Mouse (Mus musculus): ENCODE measurements at regions not wholly inside any gene's neighbourhood (a gene's known extent, or its start where the extent isn't known, plus 50 kb on each side); places are given as distances from the start of the nearest gene placed in this dataset.
A peak's percentile ranks its signal among the peaks of the same experiment; 100 is the strongest.

- H3K9me3 ChIP-seq (ENCODE audit: control insufficient read depth, low read length): no peaks in the 10 kb centered on the region
- H3K36me3 ChIP-seq (ENCODE audit: control insufficient read depth, insufficient read depth, low read length): no peaks in the 10 kb centered on the region
- H3K4me1 ChIP-seq (ENCODE audit: control insufficient read depth, insufficient read depth, low read length): no peaks in the 10 kb centered on the region
- H3K9ac ChIP-seq (ENCODE audit: low read depth, low read length): no peak overlapping the region
- H3K27me3 ChIP-seq (replicated peaks; ENCODE audit: control insufficient read depth, insufficient read depth, low read length): no peaks in the 10 kb centered on the region
- no peak overlapping the region for H3K27ac ChIP-seq (replicated peaks; ENCODE audit: low read depth, low read length)
- 39% methylated on average over 2 of the region's 2 CpGs for WGBS
- H3K4me3 ChIP-seq (ENCODE audit: low read depth, low read length): no peak overlapping the region
- ATAC-seq (ENCODE audit: low read depth): no peak
- H3K4me2 ChIP-seq (ENCODE audit: low read depth, low read length): no peak overlapping the region
- no peak for DNase-seq (ENCODE audit: low spot score)
Observed at GRCm38 (mm10) chr2:137953144-137953543, 303.2 kb upstream of the Btbd3 start.

- Histone ChIP-seq H3K4me3 (ENCODE audit: low read depth, low read length) (no peak overlapping the region), H3K27me3 (replicated peaks; ENCODE audit: control insufficient read depth, insufficient read depth, low read length) (no peaks in the 10 kb centered on the region), H3K4me1 (ENCODE audit: control insufficient read depth, insufficient read depth, low read length) (no peaks in the 10 kb centered on the region), H3K9ac (ENCODE audit: low read depth, low read length) (no peak overlapping the region), H3K36me3 (ENCODE audit: control insufficient read depth, insufficient read depth, low read length) (no peaks in the 10 kb centered on the region), H3K4me2 (ENCODE audit: low read depth, low read length) (no peak overlapping the region), H3K9me3 (ENCODE audit: control insufficient read depth, low read length) (no peaks in the 10 kb centered on the region), H3K27ac (replicated peaks; ENCODE audit: low read depth, low read length) (no peak overlapping the region)
- 83% methylated on average over 3 of the region's 3 CpGs for WGBS
- ATAC-seq (ENCODE audit: low read depth): no peak
- DNase-seq (ENCODE audit: low spot score): no peak
Observed at GRCm38 (mm10) chr2:137951942-137952341, 304.4 kb upstream of the Btbd3 start.

DNA sequence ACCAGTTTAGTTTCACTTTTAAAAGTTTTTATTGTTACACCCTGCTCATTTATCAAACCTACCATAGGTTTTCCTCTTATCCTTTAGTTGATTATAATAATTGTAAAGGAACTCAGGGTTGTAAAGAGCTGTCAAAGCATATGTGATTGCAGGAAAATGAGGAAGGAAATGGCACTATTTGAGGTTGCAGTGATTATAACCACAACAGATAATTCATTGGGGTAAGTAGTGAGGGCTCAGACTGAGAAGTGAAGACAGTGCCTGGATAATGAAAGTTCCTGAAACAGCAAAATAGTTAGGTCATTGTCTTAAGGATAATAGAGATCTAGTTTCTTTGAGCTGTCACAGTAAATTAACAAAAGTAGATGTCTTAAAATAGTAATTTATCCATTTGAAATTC is 305.4 kb upstream of the Btbd3 start:
- Histone ChIP-seq H3K4me1 (ENCODE audit: control insufficient read depth, insufficient read depth, low read length) (no peaks in the 10 kb centered on the region), H3K9ac (ENCODE audit: low read depth, low read length) (no peak overlapping the region), H3K4me3 (ENCODE audit: low read depth, low read length) (no peak overlapping the region), H3K27ac (replicated peaks; ENCODE audit: low read depth, low read length) (no peak overlapping the region), H3K27me3 (replicated peaks; ENCODE audit: control insufficient read depth, insufficient read depth, low read length) (no peaks in the 10 kb centered on the region), H3K9me3 (ENCODE audit: control insufficient read depth, low read length) (no peaks in the 10 kb centered on the region), H3K36me3 (ENCODE audit: control insufficient read depth, insufficient read depth, low read length) (no peaks in the 10 kb centered on the region), H3K4me2 (ENCODE audit: low read depth, low read length) (no peak overlapping the region)
- ATAC-seq (ENCODE audit: low read depth) (no peak), DNase-seq (ENCODE audit: low spot score) (no peak)

DNA sequence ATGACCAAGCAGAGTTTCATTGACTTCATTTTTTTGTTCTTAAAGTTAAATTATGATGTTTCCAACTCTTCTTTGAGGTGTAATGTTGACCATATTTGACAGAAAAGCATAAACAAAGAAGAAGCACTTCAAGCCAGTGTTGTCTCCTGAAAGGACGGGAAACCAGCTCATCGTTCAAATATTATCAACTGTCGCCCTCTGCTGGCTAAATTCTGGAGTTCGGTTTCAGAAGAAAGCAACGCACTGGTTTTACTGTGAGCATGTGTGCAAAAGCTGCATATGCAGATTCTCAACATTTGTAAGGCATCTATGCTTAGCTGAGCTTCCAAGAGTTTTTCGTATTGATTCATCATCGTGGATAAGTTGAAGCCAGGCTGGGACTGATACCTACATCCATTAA is 313.6 kb upstream of the Btbd3 start:
- Histone ChIP-seq H3K9me3 (ENCODE audit: control insufficient read depth, low read length) (no peaks in the 10 kb centered on the region), H3K4me2 (ENCODE audit: low read depth, low read length) (no peak overlapping the region), H3K27me3 (replicated peaks; ENCODE audit: control insufficient read depth, insufficient read depth, low read length) (no peaks in the 10 kb centered on the region), H3K4me3 (ENCODE audit: low read depth, low read length) (no peak overlapping the region), H3K36me3 (ENCODE audit: control insufficient read depth, insufficient read depth, low read length) (no peaks in the 10 kb centered on the region), H3K4me1 (ENCODE audit: control insufficient read depth, insufficient read depth, low read length) (peaks cover 3% of the 10 kb centered on the region; the same call in 1 of the 2 replicates), H3K27ac (replicated peaks; ENCODE audit: low read depth, low read length) (no peak overlapping the region), H3K9ac (ENCODE audit: low read depth, low read length) (no peak overlapping the region)
- DNase-seq (ENCODE audit: low spot score): peak; percentile 90
- peak; percentile 55; the same call in 1 of the 2 replicates for ATAC-seq (ENCODE audit: low read depth)
- 4% methylated on average over 7 of the region's 7 CpGs for WGBS

DNA sequence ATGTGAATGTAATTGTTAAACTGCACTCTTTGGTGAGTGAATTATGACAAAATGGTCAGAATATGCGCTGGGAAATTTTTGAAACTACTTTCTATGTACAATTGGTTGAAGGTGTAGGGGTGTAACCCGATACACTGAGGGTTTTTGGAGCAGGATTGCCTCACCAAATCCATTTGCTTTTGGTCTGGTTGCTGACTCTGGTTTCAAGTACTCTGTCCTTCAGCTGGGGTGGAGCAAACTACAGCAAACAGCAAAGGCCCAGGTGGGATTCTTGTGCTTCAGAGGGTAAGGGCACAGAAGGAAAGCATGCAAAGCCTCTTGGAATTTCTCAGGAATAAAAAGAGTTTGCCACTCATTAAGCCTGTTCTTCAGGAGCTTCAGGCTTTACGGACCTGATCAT is 316.8 kb upstream of the Btbd3 start:
- Histone ChIP-seq H3K27ac (replicated peaks; ENCODE audit: low read depth, low read length) (no peak overlapping the region), H3K4me2 (ENCODE audit: low read depth, low read length) (no peak overlapping the region), H3K4me1 (ENCODE audit: control insufficient read depth, insufficient read depth, low read length) (peaks cover 3% of the 10 kb centered on the region; the same call in 1 of the 2 replicates), H3K36me3 (ENCODE audit: control insufficient read depth, insufficient read depth, low read length) (no peaks in the 10 kb centered on the region), H3K27me3 (replicated peaks; ENCODE audit: control insufficient read depth, insufficient read depth, low read length) (no peaks in the 10 kb centered on the region), H3K9ac (ENCODE audit: low read depth, low read length) (no peak overlapping the region), H3K4me3 (ENCODE audit: low read depth, low read length) (no peak overlapping the region), H3K9me3 (ENCODE audit: control insufficient read depth, low read length) (no peaks in the 10 kb centered on the region)
- 58% methylated on average over 3 of the region's 3 CpGs for WGBS
- ATAC-seq (ENCODE audit: low read depth) (no peak), DNase-seq (ENCODE audit: low spot score) (no peak)

GRCm38 (mm10) chr2:137938831-137939480 is 317.4 kb upstream of the Btbd3 start:
- H3K9ac ChIP-seq (ENCODE audit: low read depth, low read length): no peak overlapping the region
- no peak for ATAC-seq (ENCODE audit: low read depth)
- H3K4me3 ChIP-seq (ENCODE audit: low read depth, low read length): no peak overlapping the region
- H3K36me3 ChIP-seq (ENCODE audit: control insufficient read depth, insufficient read depth, low read length): no peaks in the 10 kb centered on the region
- H3K4me1 ChIP-seq (ENCODE audit: control insufficient read depth, insufficient read depth, low read length): peaks cover 3% of the 10 kb centered on the region; the same call in 1 of the 2 replicates
- H3K27ac ChIP-seq (replicated peaks; ENCODE audit: low read depth, low read length): no peak overlapping the region
- no peak for DNase-seq (ENCODE audit: low spot score)
- H3K27me3 ChIP-seq (replicated peaks; ENCODE audit: control insufficient read depth, insufficient read depth, low read length): no peaks in the 10 kb centered on the region
- H3K9me3 ChIP-seq (ENCODE audit: control insufficient read depth, low read length): no peaks in the 10 kb centered on the region
- no peak overlapping the region for H3K4me2 ChIP-seq (ENCODE audit: low read depth, low read length)
- 54% methylated on average over 7 of the region's 7 CpGs for WGBS

DNA sequence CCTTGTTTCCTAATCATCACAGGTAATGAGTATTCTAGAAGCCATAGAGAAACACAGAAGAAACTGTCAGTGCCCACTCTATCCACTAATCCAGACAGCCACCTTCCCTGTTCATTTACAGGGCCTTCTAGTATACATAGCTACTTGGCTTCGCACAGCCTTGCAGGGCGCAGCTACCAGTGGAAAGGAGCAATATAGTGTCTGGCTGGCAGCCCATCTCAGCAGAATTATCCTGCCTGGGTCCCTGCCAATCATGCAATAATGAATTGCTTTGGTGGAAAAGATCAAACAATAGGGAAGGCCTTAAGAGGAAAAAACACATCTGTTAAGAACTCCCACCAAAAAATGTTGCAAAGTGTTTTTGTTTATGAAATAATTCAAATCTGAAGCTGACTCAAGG is 319.8 kb upstream of the Btbd3 start:
- WGBS: 52% methylated on average over 2 of the region's 2 CpGs
- Histone ChIP-seq H3K27ac (replicated peaks; ENCODE audit: low read depth, low read length) (no peak overlapping the region), H3K4me2 (ENCODE audit: low read depth, low read length) (no peak overlapping the region)

DNA sequence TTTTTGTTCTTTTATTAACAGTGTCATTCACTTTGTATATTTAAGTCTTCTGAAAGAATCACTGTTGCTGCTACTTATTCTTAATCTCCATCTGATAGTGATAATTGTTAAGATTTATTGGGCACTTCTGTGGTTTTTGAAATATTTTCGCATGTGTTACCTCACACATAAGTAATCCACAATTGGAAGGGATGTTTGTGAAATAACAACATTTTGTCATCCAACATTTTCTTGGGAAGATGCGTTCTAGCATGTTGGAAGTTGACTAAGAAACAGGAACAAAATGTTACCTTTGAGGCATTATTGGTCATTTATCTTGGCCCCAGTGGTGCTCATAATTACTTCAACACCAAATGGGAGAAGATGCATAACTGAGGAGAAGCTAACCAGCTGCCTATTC is 323.4 kb upstream of the Btbd3 start:
- H3K27ac ChIP-seq (replicated peaks; ENCODE audit: low read depth, low read length): no peak overlapping the region
- DNase-seq (ENCODE audit: low spot score): no peak
- H3K4me1 ChIP-seq (ENCODE audit: control insufficient read depth, insufficient read depth, low read length): no peaks in the 10 kb centered on the region
- no peak overlapping the region for H3K4me3 ChIP-seq (ENCODE audit: low read depth, low read length)
- H3K9ac ChIP-seq (ENCODE audit: low read depth, low read length): no peak overlapping the region
- no peak for ATAC-seq (ENCODE audit: low read depth)
- no peaks in the 10 kb centered on the region for H3K9me3 ChIP-seq (ENCODE audit: control insufficient read depth, low read length)
- no peaks in the 10 kb centered on the region for H3K36me3 ChIP-seq (ENCODE audit: control insufficient read depth, insufficient read depth, low read length)
- 88% methylated on average over 2 of the region's 2 CpGs for WGBS
- H3K4me2 ChIP-seq (ENCODE audit: low read depth, low read length): no peak overlapping the region
- H3K27me3 ChIP-seq (replicated peaks; ENCODE audit: control insufficient read depth, insufficient read depth, low read length): no peaks in the 10 kb centered on the region

More for the DNA sequence above, 319.8 kb upstream of the Btbd3 start:
- no peak overlapping the region for H3K4me3 ChIP-seq (ENCODE audit: low read depth, low read length)
- H3K9ac ChIP-seq (ENCODE audit: low read depth, low read length): no peak overlapping the region
- no peak for ATAC-seq (ENCODE audit: low read depth)
- H3K36me3 ChIP-seq (ENCODE audit: control insufficient read depth, insufficient read depth, low read length): no peaks in the 10 kb centered on the region
- H3K27me3 ChIP-seq (replicated peaks; ENCODE audit: control insufficient read depth, insufficient read depth, low read length): no peaks in the 10 kb centered on the region
- no peaks in the 10 kb centered on the region for H3K9me3 ChIP-seq (ENCODE audit: control insufficient read depth, low read length)
- H3K4me1 ChIP-seq (ENCODE audit: control insufficient read depth, insufficient read depth, low read length): peaks cover 3% of the 10 kb centered on the region; the same call in 1 of the 2 replicates
- peak; percentile 60 for DNase-seq (ENCODE audit: low spot score)

DNA sequence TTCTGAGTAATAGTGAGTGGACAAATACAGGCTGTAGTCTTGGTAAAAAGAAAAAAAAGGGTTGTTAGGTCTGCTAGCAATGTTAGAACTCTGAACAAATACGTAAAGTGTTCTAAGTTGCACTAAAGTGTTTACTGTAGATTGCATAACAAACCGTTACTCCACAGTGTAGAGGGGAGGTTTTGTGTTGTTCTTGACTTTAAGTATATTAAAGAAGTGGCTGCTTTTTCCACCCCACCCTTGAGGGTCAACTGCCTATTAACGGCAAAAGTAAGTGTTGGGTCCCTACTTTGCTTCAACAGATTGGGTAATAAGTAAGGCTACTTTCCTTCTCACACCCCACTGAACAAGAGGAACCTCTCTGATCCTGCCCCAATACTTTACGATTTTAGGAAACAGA is 323.9 kb upstream of the Btbd3 start:
- Histone ChIP-seq H3K27me3 (replicated peaks; ENCODE audit: control insufficient read depth, insufficient read depth, low read length) (no peaks in the 10 kb centered on the region), H3K9ac (ENCODE audit: low read depth, low read length) (no peak overlapping the region), H3K9me3 (ENCODE audit: control insufficient read depth, low read length) (no peaks in the 10 kb centered on the region), H3K4me3 (ENCODE audit: low read depth, low read length) (no peak overlapping the region), H3K36me3 (ENCODE audit: control insufficient read depth, insufficient read depth, low read length) (no peaks in the 10 kb centered on the region), H3K4me1 (ENCODE audit: control insufficient read depth, insufficient read depth, low read length) (no peaks in the 10 kb centered on the region), H3K27ac (replicated peaks; ENCODE audit: low read depth, low read length) (no peak overlapping the region), H3K4me2 (ENCODE audit: low read depth, low read length) (no peak overlapping the region)
- 87% methylated on average over 4 of the region's 4 CpGs for WGBS
- ATAC-seq (ENCODE audit: low read depth) (no peak), DNase-seq (ENCODE audit: low spot score) (no peak)
